9 mouse cellular contexts compared by ENCODE assay signal in the genomic region with DNA sequence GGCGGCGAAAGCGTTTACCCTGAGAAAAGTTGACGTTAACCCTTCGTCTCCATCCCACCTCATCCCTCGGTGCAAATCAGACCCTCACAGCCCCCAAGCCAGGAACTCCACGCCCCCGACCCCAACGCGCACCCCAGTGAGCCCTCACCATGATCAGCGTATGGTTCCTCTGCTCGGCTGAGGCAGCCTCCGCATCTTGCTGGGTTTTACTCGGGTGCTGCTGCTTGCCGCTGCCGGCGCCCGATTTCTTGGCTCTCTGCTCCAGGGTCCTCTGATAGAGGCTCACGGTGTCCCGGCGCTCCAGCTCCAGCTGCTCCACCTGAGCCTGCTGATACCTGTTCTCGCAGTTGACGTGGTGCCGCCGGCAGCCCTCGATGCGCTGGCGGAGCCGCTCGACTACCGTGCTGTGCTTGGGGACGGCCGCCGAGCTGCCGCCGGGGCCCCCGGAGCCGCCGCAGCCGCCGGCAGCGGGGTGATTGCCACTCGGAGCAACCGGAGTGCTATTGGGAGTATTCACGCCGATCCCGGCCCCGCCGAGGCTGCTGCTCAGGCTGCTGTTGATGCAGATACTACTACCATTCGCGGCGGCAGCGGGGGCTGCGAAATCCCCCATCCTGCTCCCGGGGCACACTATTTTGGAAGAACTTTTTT. TPM values are rescaled to one million over a fixed set of nuclear protein-coding genes. Genes with fewer than 3 reads are reported as not detected.
A peak's percentile ranks its signal among the peaks of the same experiment; 100 is the strongest.
DNase-seq lines count a peak whose midpoint lies in the region; ATAC-seq and TF ChIP-seq lines count a peak whose summit lies in the region.
"Had no signal": no experiment of that assay in that cellular context is flagged by ENCODE, and none has a peak within 500 bp of the region (broad histone marks: within the 10 kb centered on the region; RNA-seq: fewer than 3 reads in every experiment).

No protein-coding gene starts in this region.

- peak; percentile 51 for DNase-seq in layer of hippocampus, adult 11-12 months (ENCODE audit: low spot score)
- DNase-seq in layer of hippocampus, adult 9-10 months (ENCODE audit: low spot score) = no peak
- DNase-seq in embryonic facial prominence, embryonic 11.5 days (ENCODE audit: low spot score) = peak; percentile 59
- DNase-seq in heart, adult 9 months (ENCODE audit: low spot score in 2 of 2) = peak; percentile 48 to 53
- DNase-seq in kidney, adult 8-10 months = peak; percentile 37 to 45
- no peak for DNase-seq in limb, embryonic 14.5 days (ENCODE audit: low spot score)
- DNase-seq in midbrain, postnatal 0 days (ENCODE audit: low spot score) = peak; percentile 31
- DNase-seq in splenic B cell, adult 2 months (ENCODE audit: low read depth, low spot score) = peak; percentile 55

- peak overlapping the region; percentile 90 for H3K4me2 ChIP-seq in embryonic facial prominence, embryonic 11.5 days (ENCODE audit: low read depth, low read length)
- H3K4me2 ChIP-seq in limb, embryonic 14.5 days (replicated peaks; ENCODE audit: low read depth, low read length, severe bottlenecking) = peak overlapping the region; percentile 97
- peak overlapping the region; percentile 90 for H3K4me2 ChIP-seq in midbrain, postnatal 0 days (ENCODE audit: low read depth, low read length, poor library complexity, severe bottlenecking)

- H3K4me3 ChIP-seq in embryonic facial prominence, embryonic 11.5 days (ENCODE audit: low read depth, low read length) = peak overlapping the region; percentile 86
- H3K4me3 ChIP-seq in limb, embryonic 14.5 days (replicated peaks; ENCODE audit: low read length) = peak overlapping the region; percentile 63
- peak overlapping the region; percentile 63 for H3K4me3 ChIP-seq in midbrain, postnatal 0 days (ENCODE audit: low read depth, low read length)

- H3K27ac ChIP-seq in embryonic facial prominence, embryonic 11.5 days (replicated peaks; ENCODE audit: low read depth, low read length) = peak overlapping the region; percentile 99
- H3K27ac ChIP-seq in limb, embryonic 14.5 days (replicated peaks; ENCODE audit: low read depth, low read length) = peak overlapping the region; percentile 70; the same call in 1 of the 2 replicates
- peak overlapping the region; percentile 95 for H3K27ac ChIP-seq in midbrain, postnatal 0 days (ENCODE audit: low read depth, low read length)

- no peaks in the 10 kb centered on the region for H3K4me1 ChIP-seq in embryonic facial prominence, embryonic 11.5 days (ENCODE audit: control insufficient read depth, insufficient read depth, low read length)
- no peaks in the 10 kb centered on the region for H3K4me1 ChIP-seq in limb, embryonic 14.5 days (ENCODE audit: control insufficient read depth, insufficient read depth, low read length)
- H3K4me1 ChIP-seq in midbrain, postnatal 0 days (ENCODE audit: insufficient read depth, low read length) = no peaks in the 10 kb centered on the region; the same call in 1 of the 2 replicates

- peak overlapping the region; percentile 97 for H3K9ac ChIP-seq in embryonic facial prominence, embryonic 11.5 days (replicated peaks; ENCODE audit: low read length)
- peak overlapping the region; percentile 72 for H3K9ac ChIP-seq in limb, embryonic 14.5 days (ENCODE audit: low read depth, low read length, severe bottlenecking)
- peak overlapping the region; percentile 83 for H3K9ac ChIP-seq in midbrain, postnatal 0 days (replicated peaks; ENCODE audit: low read length, poor library complexity, severe bottlenecking)

- no peak for TF ChIP-seq CTCF in midbrain, postnatal 0 days (IDR thresholded peaks at IDR 0.05)

- no peaks in the 10 kb centered on the region for H3K36me3 ChIP-seq in embryonic facial prominence, embryonic 11.5 days (replicated peaks; ENCODE audit: control insufficient read depth, insufficient read depth, low read depth, low read length)
- no peaks in the 10 kb centered on the region for H3K36me3 ChIP-seq in limb, embryonic 14.5 days (ENCODE audit: control insufficient read depth, insufficient read depth, low read length)
- H3K36me3 ChIP-seq in midbrain, postnatal 0 days (ENCODE audit: insufficient read depth, low read length) = no peaks in the 10 kb centered on the region
- no peaks in the 10 kb centered on the region for H3K36me3 ChIP-seq in splenic B cell, adult 2 months (ENCODE audit: control insufficient read depth, insufficient read depth, low read length, poor library complexity, severe bottlenecking)
- H3K36me3 ChIP-seq: G1E had no signal

- TF ChIP-seq POLR2A in limb, embryonic 14.5 days (IDR thresholded peaks at IDR 0.05; ENCODE audit: borderline replicate concordance, extremely low read depth, insufficient read depth, insufficient read length) = no peak

- H3K27me3 ChIP-seq in embryonic facial prominence, embryonic 11.5 days (ENCODE audit: control insufficient read depth, insufficient read depth, low read length) = no peaks in the 10 kb centered on the region
- H3K27me3 ChIP-seq in limb, embryonic 14.5 days (ENCODE audit: control insufficient read depth, insufficient read depth, low read length) = no peaks in the 10 kb centered on the region
- H3K27me3 ChIP-seq in midbrain, postnatal 0 days (ENCODE audit: insufficient read depth, low read length) = no peaks in the 10 kb centered on the region
- no peaks in the 10 kb centered on the region for H3K27me3 ChIP-seq in splenic B cell, adult 2 months (ENCODE audit: control insufficient read depth, insufficient read depth, low read length, poor library complexity, severe bottlenecking)

- no peaks in the 10 kb centered on the region for H3K9me3 ChIP-seq in embryonic facial prominence, embryonic 11.5 days (replicated peaks; ENCODE audit: control insufficient read depth, low read length)
- H3K9me3 ChIP-seq in limb, embryonic 14.5 days (ENCODE audit: control insufficient read depth, low read length) = no peaks in the 10 kb centered on the region
- H3K9me3 ChIP-seq in midbrain, postnatal 0 days (ENCODE audit: low read length) = no peaks in the 10 kb centered on the region

- under 1% methylated on average over 55 of the region's 55 CpGs for WGBS in embryonic facial prominence, embryonic 11.5 days
- WGBS in limb, embryonic 14.5 days = under 1% methylated on average over 53 of the region's 55 CpGs
- under 1% methylated on average over 55 of the region's 55 CpGs for WGBS in midbrain, postnatal 0 days

- no peak for ATAC-seq in embryonic facial prominence, embryonic 11.5 days (replicated peaks; ENCODE audit: insufficient number of reproducible peaks, low FRiP score, low TSS enrichment, low read depth)
- ATAC-seq in limb, embryonic 14.5 days (ENCODE audit: low FRiP score, low read depth) = no peak
- no peak for ATAC-seq in midbrain, postnatal 0 days (ENCODE audit: low FRiP score)

RNA-seq across cellular contexts. Expression of gene Maml3, which starts 1.2 kb away (rescaled TPM):
- polyA plus RNA-seq in embryonic facial prominence, embryonic 11.5 days (2014; fragmentation: Nextera tagmentation; extraction: Ambion mirVana) = 4.4 TPM in 2 replicates
- polyA plus RNA-seq in limb, embryonic 14.5 days (2012; rRNA removed) = 5.4 and 6.1 TPM in 2 replicates
- 5.6 and 6.7 TPM in 2 replicates for polyA plus RNA-seq in limb, embryonic 14.5 days (2014; fragmentation: Nextera tagmentation; extraction: Ambion mirVana)
- 17.8 and 20.2 TPM in 2 replicates for total RNA-seq in midbrain, postnatal 0 days (2014; rRNA removed)
- 3.4 and 3.9 TPM in 2 replicates for polyA plus RNA-seq in midbrain, postnatal 0 days (2015; fragmentation: Nextera tagmentation; extraction: Ambion mirVana)

Comparison
In these comparisons a context has a peak if more than half of its experiments do, and no peak if none do; other contexts are left out.
1. DNase-seq: peak in layer of hippocampus, adult 11-12 months (single experiment), embryonic facial prominence, embryonic 11.5 days (single experiment), heart, adult 9 months (2 of 2), kidney, adult 8-10 months (2 of 2), midbrain, postnatal 0 days (single experiment) and splenic B cell, adult 2 months (single experiment); none in layer of hippocampus, adult 9-10 months (single experiment) and limb, embryonic 14.5 days (single experiment).
2. Peak in every context shown above with its lines, with median percentiles within 50 percentile points of each other: H3K27ac ChIP-seq, H3K4me2 ChIP-seq, H3K4me3 ChIP-seq and H3K9ac ChIP-seq.